Mouse (Mus musculus) intestine, postnatal 0 days (tissue): Measurements from ENCODE around the gene Plce1. TPM values are rescaled to one million over a fixed set of nuclear protein-coding genes. Genes with fewer than 3 reads are reported as not detected.

Experiments
- ATAC-seq: fragments of 200-750 bp; cut with Nextera tagmentation; 2 replicates; pipeline ENCODE4 v1.8.0; 2017; ENCODE audit warnings: mild to moderate bottlenecking, moderate TSS enrichment, moderate library complexity
- H3K27ac ChIP-seq: fragments of 300-500 bp; sonication (generic); 2 replicates; pipeline ENCODE4 v1.5.1; 2014; ENCODE audit warnings: mild to moderate bottlenecking, low read depth, low read length, moderate library complexity
- H3K27me3 ChIP-seq: fragments of 300-500 bp; sonication (generic); replicated peaks from 2 replicates; pipeline ENCODE4 v1.6.1; 2014; ENCODE audit warnings: low read length, mixed read lengths; ENCODE audit not compliant: control insufficient read depth, insufficient read depth
- H3K36me3 ChIP-seq: fragments of 300-500 bp; sonication (generic); 2 replicates; pipeline ENCODE4 v1.6.1; 2014; ENCODE audit warnings: mild to moderate bottlenecking, moderate library complexity; ENCODE audit not compliant: control insufficient read depth, insufficient read depth
- H3K4me1 ChIP-seq: fragments of 300-500 bp; sonication (generic); replicated peaks from 2 replicates; pipeline ENCODE4 v1.6.1; 2014; ENCODE audit warnings: antibody characterized with exemption, low read length, mixed read lengths; ENCODE audit not compliant: control insufficient read depth, insufficient read depth
- H3K4me2 ChIP-seq: fragments of 300-500 bp; sonication (generic); replicated peaks from 2 replicates; pipeline ENCODE4 v1.6.1; 2014; ENCODE audit warnings: low read depth, mild to moderate bottlenecking, moderate library complexity
- H3K4me3 ChIP-seq: fragments of 300-500 bp; sonication (generic); 2 replicates; pipeline ENCODE4 v1.5.1; 2014; ENCODE audit warnings: low read depth, low read length
- H3K9ac ChIP-seq: fragments of 300-500 bp; sonication (generic); 2 replicates; pipeline ENCODE4 v1.6.1; 2014; ENCODE audit warnings: mild to moderate bottlenecking, low read depth, low read length
- H3K9me3 ChIP-seq: fragments of 300-500 bp; sonication (generic); 2 replicates; pipeline ENCODE4 v1.6.1; 2016; ENCODE audit warnings: mixed run types; ENCODE audit not compliant: control insufficient read depth
- CTCF ChIP-seq: sonication (generic); IDR thresholded peaks from 2 replicates; pipeline ENCODE4 v1.5.1; 2016; ENCODE audit warnings: low read depth, mild to moderate bottlenecking, control low read depth, antibody characterized with exemption, moderate library complexity
- WGBS: fragments of 180-500 bp; shearing (Covaris S2); extraction: QIAGEN DNeasy Blood & Tissue Kit; methylation state at CpG from one replicate; pipeline ENCODE4 v1.1.7; 2014; 5-methylcytosine and 5-hydroxymethylcytosine counted together
- polyA plus RNA-seq: library from polyadenylated mRNA; unstranded; fragments of >200 nt; fragmentation: Nextera tagmentation; extraction: Ambion mirVana; gene quantifications from 2 replicates; pipeline ENCODE4 v1.2.1, GENCODE M21; 2015

Gene Plce1
- polyA plus RNA-seq, 1 experiment from 2014 or later = 2.9 TPM

GRCm38 (mm10) chr19:38601127-38601526 is 120.2 kb downstream of the Plce1 start:
- Histone ChIP-seq H3K27me3 (no peaks in the 10 kb centered on the region), H3K4me1 (no peaks in the 10 kb centered on the region), H3K27ac (no peak overlapping the region), H3K36me3 (no peaks in the 10 kb centered on the region), H3K9me3 (no peaks in the 10 kb centered on the region), H3K4me3 (no peak overlapping the region), H3K4me2 (no peak overlapping the region), H3K9ac (no peak overlapping the region)
- TF ChIP-seq CTCF = no peak
- 49% methylated on average over 5 of the region's 5 CpGs for WGBS
- ATAC-seq = peak; percentile 72; the same call in 1 of the 2 replicates

- peak; percentile 69 for ATAC-seq
- Histone ChIP-seq H3K27ac (no peak overlapping the region), H3K4me1 (no peaks in the 10 kb centered on the region), H3K4me2 (no peak overlapping the region), H3K36me3 (no peaks in the 10 kb centered on the region), H3K9ac (no peak overlapping the region), H3K9me3 (no peaks in the 10 kb centered on the region), H3K27me3 (no peaks in the 10 kb centered on the region), H3K4me3 (no peak overlapping the region)
- peak; percentile 24; the same call in 1 of the 2 replicates for TF ChIP-seq CTCF
- 62% methylated on average over 9 of the region's 9 CpGs for WGBS
Observed at GRCm38 (mm10) chr19:38602811-38603210, 121.9 kb downstream of the Plce1 start.

- Histone ChIP-seq H3K4me2 (no peak overlapping the region), H3K27ac (no peak overlapping the region), H3K36me3 (no peaks in the 10 kb centered on the region), H3K4me3 (no peak overlapping the region), H3K9me3 (no peaks in the 10 kb centered on the region), H3K27me3 (no peaks in the 10 kb centered on the region), H3K4me1 (no peaks in the 10 kb centered on the region), H3K9ac (no peak overlapping the region)
- no peak for TF ChIP-seq CTCF
- ATAC-seq = no peak
- WGBS = 84% methylated on average over 5 of the region's 5 CpGs
Observed at GRCm38 (mm10) chr19:38607236-38607635, 126.3 kb downstream of the Plce1 start.

GRCm38 (mm10) chr19:38608951-38609654 is 128.2 kb downstream of the Plce1 start:
- Histone ChIP-seq H3K36me3 (no peaks in the 10 kb centered on the region), H3K4me3 (no peak overlapping the region), H3K4me1 (no peaks in the 10 kb centered on the region), H3K9ac (no peak overlapping the region), H3K27ac (no peak overlapping the region), H3K9me3 (no peaks in the 10 kb centered on the region), H3K27me3 (no peaks in the 10 kb centered on the region), H3K4me2 (no peak overlapping the region)
- ATAC-seq = no peak
- 86% methylated on average over 8 of the region's 8 CpGs for WGBS
- no peak for TF ChIP-seq CTCF

- Histone ChIP-seq H3K27me3 (no peaks in the 10 kb centered on the region), H3K4me3 (no peak overlapping the region), H3K9me3 (no peaks in the 10 kb centered on the region), H3K9ac (no peak overlapping the region), H3K4me1 (no peaks in the 10 kb centered on the region), H3K4me2 (no peak overlapping the region), H3K27ac (no peak overlapping the region), H3K36me3 (no peaks in the 10 kb centered on the region)
- 84% methylated on average over 2 of the region's 2 CpGs for WGBS
- no peak for ATAC-seq
- no peak for TF ChIP-seq CTCF
Observed at GRCm38 (mm10) chr19:38610291-38610690, 129.4 kb downstream of the Plce1 start.

GRCm38 (mm10) chr19:38610809-38611208 is 129.9 kb downstream of the Plce1 start:
- H3K9ac ChIP-seq = no peak overlapping the region
- 0 out of 2 replicates have a peak, but pooled peaks have one; percentile 6 for TF ChIP-seq CTCF
- no peak for ATAC-seq
- H3K36me3 ChIP-seq = no peaks in the 10 kb centered on the region
- WGBS = 82% methylated on average over 8 of the region's 8 CpGs
- H3K4me1 ChIP-seq = no peaks in the 10 kb centered on the region
- no peaks in the 10 kb centered on the region for H3K27me3 ChIP-seq
- no peak overlapping the region for H3K4me2 ChIP-seq
- no peaks in the 10 kb centered on the region for H3K9me3 ChIP-seq
- no peak overlapping the region for H3K4me3 ChIP-seq
- no peak overlapping the region for H3K27ac ChIP-seq
